Mouse (Mus musculus): Measurements from ENCODE around the gene Cnn1.

Gene Cnn1

DNA sequence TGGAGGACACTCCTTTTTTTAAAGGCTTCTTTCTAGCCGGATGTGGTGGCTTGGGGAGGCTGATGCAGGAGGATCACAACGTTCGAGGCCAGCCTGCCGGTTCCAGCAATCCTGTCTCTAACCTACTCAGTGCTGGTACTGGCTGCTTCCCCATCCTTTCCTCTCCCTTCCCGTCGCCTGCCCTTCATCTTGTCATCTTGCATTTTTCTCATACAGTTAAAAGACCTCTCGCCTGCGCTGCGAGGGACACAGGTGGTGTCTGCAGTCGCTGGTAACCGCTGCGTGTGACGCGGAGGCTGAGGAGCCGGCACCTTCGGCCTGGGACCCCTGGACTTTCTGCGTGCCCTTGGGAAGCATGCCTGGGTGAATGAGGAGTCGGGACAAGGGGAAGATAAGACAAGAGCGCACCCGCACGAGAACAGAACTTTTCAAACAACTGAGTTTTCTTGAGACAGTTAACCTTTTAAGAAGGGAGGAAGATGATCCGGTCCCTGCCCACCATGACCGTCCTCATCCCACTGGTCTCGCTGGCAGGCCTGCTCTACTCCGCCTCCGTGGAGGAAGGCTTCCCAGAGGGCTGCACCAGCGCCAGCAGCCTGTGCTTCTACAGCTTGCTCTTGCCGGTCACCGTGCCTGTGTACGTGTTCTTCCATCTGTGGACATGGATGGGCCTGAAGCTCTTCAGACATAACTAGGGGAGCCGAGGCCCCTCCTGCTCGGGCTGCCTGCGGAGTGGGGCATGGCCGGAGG lies 58.7 kb downstream of the Cnn1 start:
- no peak for DNase-seq (ENCODE audit: low read depth, low spot score)

All from telencephalon, adult 2 months (tissue).